Mouse (Mus musculus): ENCODE measurements at regions not wholly inside any gene's neighbourhood (a gene's known extent, or its start where the extent isn't known, plus 50 kb on each side); places are given as distances from the start of the nearest gene placed in this dataset.

DNA sequence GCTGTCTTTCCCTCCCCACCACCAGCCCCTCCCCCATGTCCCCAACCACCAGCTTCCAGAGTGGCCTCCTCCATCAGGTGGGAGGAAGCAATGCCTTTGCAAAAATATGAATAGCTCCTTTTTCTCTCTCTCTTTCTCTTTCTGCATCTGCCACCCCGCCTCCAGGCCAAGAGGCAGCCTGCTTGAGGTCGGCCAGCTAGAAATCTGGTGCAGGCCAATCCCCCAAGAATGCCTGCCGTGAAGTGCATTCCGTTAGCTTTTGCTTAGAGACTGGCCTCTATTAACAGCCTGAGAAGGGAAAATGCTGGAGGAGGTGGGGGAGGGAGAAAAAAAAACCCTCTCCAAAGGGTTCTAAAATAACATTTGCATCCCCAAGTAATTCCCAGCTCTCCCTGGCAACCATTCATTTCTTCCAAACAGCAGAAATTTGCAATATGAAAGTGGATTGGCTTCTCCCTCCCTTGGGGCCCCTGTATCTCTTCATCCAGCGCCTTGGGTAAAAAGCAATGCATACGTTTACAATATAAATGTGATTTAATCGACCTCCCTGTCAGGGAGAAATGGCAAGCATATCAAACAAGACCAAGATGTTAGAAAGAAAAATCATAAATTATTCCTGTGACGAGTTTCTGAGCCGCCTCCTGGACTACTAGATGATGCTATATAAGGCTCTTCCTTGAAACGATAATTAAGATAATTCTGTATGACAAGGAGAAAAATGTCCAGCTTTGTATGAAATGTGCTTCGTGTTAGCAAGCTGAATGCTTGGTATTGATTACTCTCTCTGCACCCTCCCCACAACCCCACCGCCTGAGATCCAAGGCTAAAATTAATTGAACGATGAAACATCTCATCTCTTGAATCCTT, 339.8 kb downstream of the Rps24 start:
- ATAC-seq (ENCODE audit: insufficient number of reproducible peaks, low FRiP score, low TSS enrichment): no peak

- ATAC-seq (ENCODE audit: insufficient number of reproducible peaks, low FRiP score, low TSS enrichment): no peak
These were observed 340.6 kb downstream of the Rps24 start for GRCm38 (mm10) chr14:24827381-24828031.

GRCm38 (mm10) chr14:24829001-24829400, 342.1 kb downstream of the Rps24 start:
- no peak for ATAC-seq (ENCODE audit: insufficient number of reproducible peaks, low FRiP score, low TSS enrichment)

DNA sequence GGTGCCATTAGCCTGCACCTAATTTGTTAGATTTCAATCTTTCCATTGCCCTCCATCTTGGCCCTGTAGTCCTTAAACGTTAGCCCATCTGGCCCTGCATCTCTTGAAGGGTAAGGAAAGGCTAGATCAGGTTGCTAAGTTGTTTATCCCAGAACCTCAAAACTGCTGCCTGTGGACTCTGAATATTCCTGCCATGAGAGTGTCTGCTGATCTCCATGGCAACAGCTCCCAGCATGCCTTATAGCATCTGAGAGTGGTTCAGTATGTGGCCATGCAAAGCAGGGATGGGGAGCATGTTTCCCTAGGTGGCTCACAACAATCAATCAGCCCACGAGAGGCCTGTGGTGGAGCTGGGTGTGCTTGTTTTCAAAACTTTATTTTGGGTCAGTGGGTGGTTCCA, 346.3 kb downstream of the Rps24 start:
- no peak for ATAC-seq (ENCODE audit: insufficient number of reproducible peaks, low FRiP score, low TSS enrichment)

- no peak for ATAC-seq (ENCODE audit: insufficient number of reproducible peaks, low FRiP score, low TSS enrichment)
These were observed 351.3 kb downstream of the Rps24 start for GRCm38 (mm10) chr14:24838219-24838618.

DNA sequence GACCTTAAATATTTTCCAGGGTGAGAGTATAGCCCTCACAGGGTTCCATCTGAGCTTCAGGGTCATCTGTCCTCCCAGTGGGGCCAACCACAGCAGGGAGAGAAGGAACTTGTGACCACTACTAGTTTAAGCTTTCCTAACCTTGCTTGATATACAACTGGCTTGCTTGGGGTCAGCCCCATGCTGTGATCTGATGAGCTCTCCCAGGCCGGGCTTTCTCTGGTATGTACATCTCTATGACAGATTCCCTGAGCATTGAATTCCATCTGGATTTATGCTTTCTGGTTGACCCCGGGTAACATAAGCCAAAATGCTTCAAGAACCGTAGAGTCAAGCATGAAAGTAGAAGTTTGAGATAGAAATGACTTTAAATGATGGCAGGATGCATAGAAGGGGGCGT, 352.1 kb downstream of the Rps24 start:
- no peak for ATAC-seq (ENCODE audit: insufficient number of reproducible peaks, low FRiP score, low TSS enrichment)

DNA sequence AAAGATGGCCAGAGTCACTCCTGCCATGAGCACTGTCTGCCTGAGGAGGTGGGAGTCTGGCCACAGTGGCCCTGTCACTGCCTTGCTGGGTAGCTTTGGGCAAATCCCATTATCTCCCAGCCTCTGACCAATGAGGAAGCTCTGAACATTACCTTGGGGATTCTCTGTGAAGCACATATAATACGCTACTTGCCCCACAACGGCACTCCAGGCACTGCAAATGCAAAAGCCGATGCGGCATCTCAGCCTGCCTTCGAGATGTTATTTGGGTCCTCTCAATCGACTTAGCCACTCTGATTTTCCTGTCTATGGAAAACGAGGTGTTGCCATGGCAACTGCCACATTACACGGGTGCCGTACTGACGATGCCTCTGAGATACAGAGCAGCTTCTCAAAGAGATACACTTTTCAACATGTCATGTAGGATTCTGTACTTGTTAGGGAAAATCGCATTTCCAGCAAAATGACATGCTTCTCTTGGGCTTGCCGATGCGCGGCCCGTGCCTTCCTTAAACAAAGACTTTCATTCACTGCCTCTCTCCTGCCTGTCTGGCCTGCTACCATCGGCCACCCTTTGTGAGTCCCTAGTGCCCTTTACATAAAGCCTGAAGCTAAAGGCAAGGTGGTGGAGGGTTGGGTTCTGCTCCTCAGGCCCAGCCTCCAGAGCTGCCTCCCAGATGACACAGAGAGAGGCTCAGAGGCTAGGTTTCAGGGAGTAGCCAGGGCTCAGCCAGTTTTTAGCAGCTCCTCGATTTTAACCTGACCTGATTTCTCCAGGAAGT, 355.0 kb downstream of the Rps24 start:
- ATAC-seq (ENCODE audit: insufficient number of reproducible peaks, low FRiP score, low TSS enrichment): no peak

DNA sequence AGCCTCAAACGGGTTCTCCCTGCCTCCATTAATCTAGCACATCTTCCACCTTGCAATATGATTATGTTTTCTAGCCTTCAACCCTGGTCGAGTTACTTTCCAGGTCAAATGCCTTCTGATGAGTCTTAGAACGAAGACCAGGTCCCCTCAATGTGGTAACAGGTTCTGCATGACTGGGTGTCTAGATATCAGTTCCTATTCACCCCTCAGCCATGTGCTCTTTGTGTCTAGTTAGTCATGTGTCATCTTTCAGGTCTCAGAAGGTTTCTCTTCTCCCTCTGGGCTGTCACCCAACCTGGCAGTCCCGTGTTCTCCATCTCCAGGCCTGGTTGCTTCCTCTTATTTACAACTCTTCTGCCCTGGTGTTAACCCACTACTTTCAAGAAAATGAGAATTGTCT, 356.7 kb downstream of the Rps24 start:
- no peak for ATAC-seq (ENCODE audit: insufficient number of reproducible peaks, low FRiP score, low TSS enrichment)

DNA sequence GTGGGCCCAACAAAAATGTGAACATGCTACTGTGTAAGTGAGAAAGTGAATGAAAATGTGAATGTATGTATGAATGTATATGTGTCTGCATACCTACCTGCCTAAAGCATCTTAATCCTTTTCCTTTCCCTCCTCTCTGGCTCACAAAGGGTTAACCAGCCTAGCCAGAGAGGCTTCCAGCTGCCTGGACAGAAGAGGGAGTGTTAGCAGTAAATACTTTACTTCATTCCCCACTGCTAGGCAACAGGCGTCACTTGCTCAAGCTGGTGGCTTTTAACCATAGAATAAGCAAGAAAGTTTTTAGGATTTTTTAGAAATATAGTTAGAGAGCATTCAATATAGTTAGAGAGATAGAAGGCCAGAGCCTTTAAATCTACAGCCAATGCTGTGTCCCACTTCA, 363.6 kb downstream of the Rps24 start:
- no peak for ATAC-seq (ENCODE audit: insufficient number of reproducible peaks, low FRiP score, low TSS enrichment)

DNA sequence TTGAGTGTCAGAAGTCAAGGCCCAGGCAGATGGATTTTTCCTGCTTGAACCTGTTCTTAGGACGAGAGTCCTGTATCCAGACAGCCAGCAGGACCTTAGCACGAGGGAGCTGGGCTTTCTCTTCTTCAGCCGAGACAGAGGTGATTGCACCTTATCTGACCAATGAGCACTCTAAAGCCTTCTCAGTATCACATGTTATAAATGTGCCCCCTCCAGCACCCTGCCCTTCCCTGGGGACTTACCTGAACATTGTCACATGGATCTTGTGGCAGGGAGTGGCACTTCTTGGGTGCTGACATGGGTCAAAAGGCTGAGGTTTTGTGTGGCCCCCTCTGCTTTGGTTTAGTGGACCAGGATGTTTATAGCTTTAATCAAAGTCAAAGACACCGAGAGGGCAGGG, 367.5 kb downstream of the Rps24 start:
- ATAC-seq (ENCODE audit: insufficient number of reproducible peaks, low FRiP score, low TSS enrichment): no peak

DNA sequence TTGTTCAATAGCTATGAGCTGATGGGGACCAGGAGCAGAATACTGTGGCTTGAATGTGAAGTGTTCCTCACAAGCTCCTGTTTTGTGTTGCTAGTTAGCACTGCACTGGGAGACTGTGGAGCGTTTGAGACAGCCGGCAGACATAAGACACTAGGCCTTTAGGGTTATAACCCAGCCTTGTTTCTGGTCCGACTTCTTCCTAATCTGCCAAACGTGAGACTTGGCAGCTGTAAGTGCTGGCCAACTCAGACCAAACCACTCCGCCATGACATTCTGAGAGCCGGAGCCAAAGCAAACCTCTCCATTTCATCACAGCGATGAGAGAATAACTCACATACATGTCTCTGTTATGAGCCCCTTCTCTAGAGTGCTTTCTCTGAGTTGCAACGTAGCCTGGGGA, 375.2 kb downstream of the Rps24 start:
- no peak for ATAC-seq (ENCODE audit: insufficient number of reproducible peaks, low FRiP score, low TSS enrichment)

GRCm38 (mm10) chr14:24862661-24863060, 375.7 kb downstream of the Rps24 start:
- no peak for ATAC-seq (ENCODE audit: insufficient number of reproducible peaks, low FRiP score, low TSS enrichment)

DNA sequence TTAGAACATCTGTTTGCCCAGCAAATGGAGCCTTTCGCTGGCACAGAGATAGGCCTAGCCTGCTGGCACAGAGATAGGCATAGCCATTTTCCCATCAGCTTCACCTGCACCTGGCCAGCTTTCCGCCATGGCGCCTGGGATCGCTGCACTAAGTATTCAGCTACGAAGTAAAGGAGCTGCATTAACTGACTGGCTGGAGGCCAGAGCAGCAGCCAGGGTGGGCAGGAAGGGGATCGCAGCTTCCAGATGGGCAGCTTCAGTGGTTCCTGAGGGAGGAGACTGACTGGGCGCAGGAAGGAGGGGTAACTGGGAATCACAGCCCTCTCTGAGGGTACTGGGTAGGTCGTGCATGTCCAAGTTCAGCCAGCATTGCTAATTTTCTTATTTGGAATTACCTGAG, 376.2 kb downstream of the Rps24 start:
- ATAC-seq (ENCODE audit: insufficient number of reproducible peaks, low FRiP score, low TSS enrichment): no peak

GRCm38 (mm10) chr14:24865579-24866230, 378.8 kb downstream of the Rps24 start:
- ATAC-seq (ENCODE audit: insufficient number of reproducible peaks, low FRiP score, low TSS enrichment): no peak

GRCm38 (mm10) chr14:24867816-24868215, 380.9 kb downstream of the Rps24 start:
- no peak for ATAC-seq (ENCODE audit: insufficient number of reproducible peaks, low FRiP score, low TSS enrichment)

DNA sequence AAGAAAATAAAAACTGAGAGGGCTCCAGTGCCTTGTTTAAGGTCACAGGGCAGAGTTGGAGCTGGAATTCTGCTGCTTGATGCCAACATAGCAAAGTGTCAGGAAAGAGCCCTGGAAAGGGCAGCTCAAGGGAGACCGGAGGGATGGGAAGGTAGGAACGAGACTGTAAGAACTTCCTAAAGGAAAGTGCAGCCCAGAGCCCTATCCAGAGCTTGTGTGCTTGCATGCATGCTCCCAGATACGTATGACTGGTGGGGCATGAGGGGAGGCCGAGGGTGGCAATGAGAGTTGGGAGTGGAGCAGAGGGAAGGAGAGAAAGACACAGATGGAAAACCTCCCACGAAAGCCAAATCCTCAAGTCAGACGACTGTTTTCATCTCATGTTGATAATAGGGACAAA, 381.8 kb downstream of the Rps24 start:
- ATAC-seq (ENCODE audit: insufficient number of reproducible peaks, low FRiP score, low TSS enrichment): no peak

DNA sequence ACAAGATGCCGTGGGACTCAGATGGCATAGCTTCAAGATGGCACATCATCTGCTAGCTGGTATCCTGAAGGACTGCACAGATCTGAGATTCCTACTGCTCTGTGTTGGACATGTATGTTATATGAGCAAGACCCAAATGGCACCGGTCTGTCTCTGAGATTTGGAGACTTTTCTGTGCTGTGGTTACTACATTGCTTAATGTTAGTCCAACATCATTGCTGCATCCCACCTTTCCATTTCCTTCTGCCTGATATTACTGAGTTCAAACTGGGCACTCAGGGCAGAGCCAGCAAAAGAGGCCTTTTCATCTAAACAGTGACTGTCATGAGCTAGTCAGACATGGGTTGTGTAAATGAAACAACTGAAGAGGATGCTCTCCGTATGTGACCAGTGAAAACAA, 383.3 kb downstream of the Rps24 start:
- ATAC-seq (ENCODE audit: insufficient number of reproducible peaks, low FRiP score, low TSS enrichment): no peak

DNA sequence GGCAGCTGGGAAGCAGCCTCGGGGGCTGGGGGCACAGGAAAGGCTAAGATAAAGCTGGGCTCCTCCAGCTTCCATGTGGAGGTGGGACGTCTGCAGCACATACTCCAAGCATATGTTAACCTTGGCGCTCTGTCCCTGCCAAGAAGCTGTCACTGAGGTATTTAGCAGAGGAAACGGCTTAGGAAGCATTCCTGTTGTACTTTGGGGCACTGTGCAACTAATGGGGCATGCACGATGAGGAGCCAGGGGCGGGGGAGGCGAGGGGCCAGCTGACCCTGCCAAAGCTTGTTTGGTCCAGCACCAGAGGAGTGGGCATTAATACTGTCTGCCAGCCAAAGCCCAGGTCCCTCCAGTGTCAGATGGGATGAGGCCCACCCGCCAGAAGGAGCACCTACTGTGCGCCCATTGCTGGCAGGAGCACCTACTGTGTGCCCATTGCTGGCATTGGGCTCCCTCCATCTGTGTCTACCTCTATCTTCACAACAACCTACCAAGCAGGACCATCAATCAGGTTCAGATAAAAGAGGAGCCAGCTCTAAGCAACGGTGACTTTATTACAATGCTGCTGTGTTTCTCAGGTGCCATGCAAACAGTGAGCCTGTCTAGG, 384.6 kb downstream of the Rps24 start:
- no peak for ATAC-seq (ENCODE audit: insufficient number of reproducible peaks, low FRiP score, low TSS enrichment)

- ATAC-seq (ENCODE audit: insufficient number of reproducible peaks, low FRiP score, low TSS enrichment): no peak
These were observed 386.0 kb downstream of the Rps24 start for GRCm38 (mm10) chr14:24872931-24873330.

GRCm38 (mm10) chr14:24873406-24873805, 386.5 kb downstream of the Rps24 start:
- no peak for ATAC-seq (ENCODE audit: insufficient number of reproducible peaks, low FRiP score, low TSS enrichment)

Measured in cerebellum, adult (tissue).